Mouse (Mus musculus) layer of hippocampus, adult 2 months (tissue): Measurements from ENCODE around the gene Ptpdc1. TPM values are rescaled to one million over a fixed set of nuclear protein-coding genes. Genes with fewer than 3 reads are reported as not detected.

Source experiments
- DNase-seq, 2 experiments: peaks; one replicate each; pipeline ENCODE4 v3.0.0; 2022; ENCODE audit warnings: low spot score in 2 of 2
- H3K27ac ChIP-seq: fragments of 200-600 bp; 2 replicates; pipeline ENCODE4 v1.8.1; 2022
- H3K4me3 ChIP-seq: fragments of 200-600 bp; 2 replicates; pipeline ENCODE4 v1.8.1; 2022; ENCODE audit warnings: mild to moderate bottlenecking
- CTCF ChIP-seq: fragments of 200-600 bp; conservative IDR thresholded peaks from 2 replicates; pipeline ENCODE4 v1.8.1; 2022; ENCODE audit warnings: antibody characterized with exemption, mild to moderate bottlenecking, moderate library complexity
- total RNA-seq, 2 experiments: library from RNA; stranded (reverse); gene quantifications; 2 replicates each; pipeline ENCODE4 v1.2.3; 2021

Ptpdc1 gene
- total RNA-seq, 2 experiments from 2014 or later = 37.0 to 44.7 TPM

DNA sequence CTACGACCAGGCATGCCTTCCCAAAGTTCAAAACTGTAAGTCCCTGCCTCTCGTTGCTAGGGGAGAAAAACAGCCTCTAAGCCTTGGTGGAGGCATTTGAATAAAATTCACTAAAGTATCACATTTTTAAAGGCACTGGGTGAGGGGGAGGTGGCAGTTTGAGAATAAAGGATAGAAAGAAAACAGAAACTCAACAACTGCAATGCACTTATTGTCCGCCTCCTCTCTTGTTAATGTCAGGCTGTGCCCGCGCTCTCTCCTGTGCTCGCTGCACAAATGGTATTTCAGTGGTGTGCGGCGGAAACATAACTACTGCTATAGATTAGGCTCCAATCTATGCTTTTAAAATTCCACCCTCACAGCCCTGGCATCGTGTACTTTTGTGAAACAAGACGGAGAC is 31.4 kb downstream of the Ptpdc1 start:
- TF ChIP-seq CTCF = 0 out of 2 replicates have a peak, but pooled peaks have one; percentile 9
- Histone ChIP-seq H3K4me3 (no peak overlapping the region; the same call in 1 of the 2 replicates), H3K27ac (peak overlapping the region; percentile 89)
- DNase-seq = peak; percentile 25 to 57

DNA sequence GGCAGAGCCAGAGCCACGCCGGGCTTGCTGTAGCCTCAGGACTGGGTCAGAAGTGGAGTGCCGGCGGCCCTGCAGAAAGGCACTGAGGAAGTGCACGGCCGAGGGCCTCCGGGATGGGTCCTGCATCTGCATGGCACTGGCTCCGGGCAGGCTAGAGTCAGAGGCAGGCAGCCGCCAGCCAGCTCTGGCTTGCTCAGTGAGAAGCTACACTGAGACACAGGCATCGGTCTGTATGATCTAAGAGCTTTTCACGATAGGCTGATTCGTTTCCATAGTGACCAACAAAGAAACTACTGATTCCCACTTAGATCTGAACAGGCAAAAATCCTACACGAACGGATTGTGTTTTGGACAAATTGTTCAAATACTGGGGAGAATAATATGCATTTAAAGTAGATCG is 32.3 kb downstream of the Ptpdc1 start:
- Histone ChIP-seq H3K4me3 (peak overlapping the region; percentile 57), H3K27ac (peak overlapping the region; percentile 89)
- TF ChIP-seq CTCF = no peak
- peak; percentile 52 to 72 for DNase-seq

DNA sequence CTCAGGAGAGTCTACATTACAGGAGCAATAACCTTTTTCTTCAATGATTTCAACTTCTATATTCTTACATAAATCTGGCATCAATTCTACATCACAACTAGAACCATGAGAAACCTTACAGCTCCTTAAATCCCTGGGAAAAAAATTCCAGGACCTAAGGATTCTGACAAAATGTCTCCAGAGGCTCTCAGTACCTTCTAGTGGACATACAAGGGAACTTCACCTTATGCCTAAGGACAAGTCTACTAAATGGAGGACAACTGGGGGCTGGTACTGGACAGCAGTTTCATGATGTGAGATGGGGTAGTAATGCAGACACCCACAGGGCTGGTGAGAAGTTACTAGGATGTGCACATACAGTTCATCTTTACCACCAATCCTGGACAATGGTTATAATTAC is 34.7 kb downstream of the Ptpdc1 start:
- DNase-seq = no peak
- peak; percentile 58 for TF ChIP-seq CTCF
- H3K27ac ChIP-seq = no peak overlapping the region
- H3K4me3 ChIP-seq = no peak overlapping the region

DNA sequence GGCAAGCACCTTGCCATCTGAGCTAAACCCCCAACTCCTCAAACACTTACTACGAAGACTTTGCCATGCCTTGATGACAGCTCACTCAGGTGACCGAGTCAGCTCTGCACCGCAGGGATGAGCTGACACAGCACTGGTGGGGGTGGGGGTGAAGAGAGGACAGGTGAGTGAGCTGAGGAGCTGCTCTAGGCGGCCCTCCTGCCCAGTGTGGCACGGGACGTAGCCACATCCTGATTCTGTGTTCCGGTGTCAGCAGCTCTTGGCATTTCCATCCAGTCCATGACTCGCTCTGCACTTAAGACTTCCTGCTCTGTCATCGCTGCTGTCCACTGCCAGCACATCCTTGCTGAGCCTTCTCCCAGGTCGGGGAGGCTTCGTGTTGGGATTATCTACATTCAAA is 38.1 kb downstream of the Ptpdc1 start:
- no peak for TF ChIP-seq CTCF
- Histone ChIP-seq H3K4me3 (no peak overlapping the region), H3K27ac (no peak overlapping the region)
- no peak for DNase-seq

DNA sequence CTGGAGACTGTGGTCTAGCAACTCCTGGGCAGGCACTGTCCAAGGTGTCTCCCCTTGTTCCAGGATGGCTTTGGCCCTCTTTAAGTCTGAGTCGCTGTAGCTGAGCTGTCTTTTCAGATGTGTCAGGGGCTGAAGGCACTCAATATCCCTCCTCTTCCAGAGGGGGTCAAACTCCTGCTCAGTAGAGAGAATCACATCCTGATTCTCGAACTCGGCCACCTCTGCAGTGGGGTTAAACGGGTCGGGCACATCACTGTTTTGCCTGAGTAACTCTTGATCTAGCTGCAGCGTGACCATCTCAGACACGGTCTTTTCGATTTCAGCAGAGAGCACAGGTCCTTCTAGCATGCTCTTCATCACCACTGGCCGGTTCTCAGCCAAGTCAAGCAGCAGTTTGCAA is 39.0 kb downstream of the Ptpdc1 start:
- TF ChIP-seq CTCF = no peak
- Histone ChIP-seq H3K4me3 (no peak overlapping the region), H3K27ac (no peak overlapping the region)
- DNase-seq = no peak

DNA sequence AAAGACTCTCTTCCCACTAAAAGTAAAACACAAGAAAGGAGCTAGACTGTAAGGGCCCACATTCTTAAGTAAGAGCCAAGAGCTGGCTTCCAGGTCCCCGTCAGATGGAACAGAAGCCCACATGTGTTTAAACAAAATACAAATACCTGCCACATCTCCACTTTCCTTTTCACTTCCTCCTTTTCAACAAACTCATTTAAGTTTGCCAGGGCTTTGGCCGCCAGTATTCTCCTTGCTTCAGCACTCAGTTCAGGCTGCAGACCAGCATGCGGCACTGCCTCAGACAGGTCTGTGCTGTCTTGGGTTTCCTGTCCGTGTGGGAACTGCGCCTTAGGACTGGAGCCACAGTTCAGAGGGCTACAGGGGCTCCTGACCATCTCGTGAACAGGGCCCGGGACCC is 39.7 kb downstream of the Ptpdc1 start:
- Histone ChIP-seq H3K27ac (no peak overlapping the region), H3K4me3 (no peak overlapping the region)
- no peak for DNase-seq
- no peak for TF ChIP-seq CTCF

DNA sequence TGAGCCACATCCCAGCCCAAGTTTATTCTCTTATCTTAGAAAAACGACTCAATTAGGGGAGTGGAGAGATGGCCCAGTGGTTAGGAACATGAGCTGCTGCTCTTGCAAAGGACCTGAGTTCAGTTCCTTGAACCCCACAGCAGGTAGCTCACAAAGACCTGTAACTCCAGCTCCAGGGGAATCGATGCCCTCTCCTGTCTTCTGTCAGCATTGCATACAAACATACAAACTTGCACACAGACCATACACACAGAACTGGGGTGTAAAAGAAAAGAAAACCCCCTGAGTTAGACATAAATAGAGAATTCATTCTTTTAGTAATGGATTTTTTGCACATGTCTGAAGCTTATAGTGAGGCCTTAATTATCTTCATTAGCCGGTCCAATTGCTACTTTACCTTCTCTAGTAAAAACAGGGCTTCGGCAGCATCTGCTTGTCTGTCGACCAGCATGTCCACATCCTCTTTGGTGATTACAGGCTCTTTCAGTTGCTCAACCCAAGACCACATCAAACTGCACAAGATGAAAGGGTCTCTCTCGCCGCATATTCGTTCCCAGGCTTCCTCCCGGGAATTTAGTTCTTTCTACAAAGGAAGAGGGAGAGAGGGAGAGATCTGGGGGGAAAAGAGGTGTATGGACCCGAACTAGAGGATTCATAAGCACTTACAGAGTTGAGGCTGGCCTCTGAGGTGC is 42.6 kb downstream of the Ptpdc1 start:
- Histone ChIP-seq H3K4me3 (no peak overlapping the region), H3K27ac (no peak overlapping the region)
- DNase-seq = no peak
- TF ChIP-seq CTCF = peak; percentile 57

DNA sequence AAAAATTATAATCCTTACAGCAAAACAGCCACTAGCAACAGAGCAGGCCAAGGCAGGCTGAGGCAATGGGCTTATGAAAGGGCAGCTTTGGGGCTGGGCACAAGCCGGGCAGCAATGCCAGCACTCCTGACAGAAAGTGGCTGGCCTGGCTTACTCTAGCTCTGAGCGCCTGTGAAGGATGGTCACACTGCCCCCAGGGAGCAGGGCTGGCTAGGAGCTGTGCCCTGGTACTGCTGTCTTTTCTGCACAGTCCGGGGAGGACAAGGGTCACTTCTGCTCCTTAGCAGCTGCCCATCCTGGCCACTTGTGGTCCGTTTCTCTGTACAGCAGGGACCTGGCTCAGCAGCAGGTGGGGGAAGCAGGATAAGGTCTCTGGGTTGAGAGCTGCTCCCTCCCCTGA is 46.8 kb downstream of the Ptpdc1 start:
- TF ChIP-seq CTCF = no peak
- H3K4me3 ChIP-seq = no peak overlapping the region
- no peak overlapping the region; the same call in 1 of the 2 replicates for H3K27ac ChIP-seq
- no peak for DNase-seq

DNA sequence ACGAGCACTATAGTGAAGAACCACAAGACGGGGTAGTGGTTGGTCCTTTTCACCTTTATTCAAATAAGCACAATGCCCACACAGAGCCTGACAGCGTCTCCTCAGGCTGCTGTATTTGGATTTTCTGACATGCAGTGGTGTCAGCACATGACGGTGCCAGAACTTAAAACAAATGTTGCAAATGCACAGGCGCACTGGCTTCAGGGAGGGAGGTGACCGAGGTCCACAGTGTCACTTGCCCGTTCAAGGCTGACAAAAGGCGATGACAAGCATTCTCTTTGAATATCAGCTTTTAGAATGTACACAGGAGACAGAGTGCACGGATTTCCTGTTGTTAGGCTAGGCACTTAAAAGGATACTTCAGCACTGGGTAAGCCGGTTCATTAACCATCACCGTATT is 47.6 kb downstream of the Ptpdc1 start:
- no peak for TF ChIP-seq CTCF
- no peak overlapping the region for H3K4me3 ChIP-seq
- no peak for DNase-seq
- H3K27ac ChIP-seq = no peak overlapping the region

DNA sequence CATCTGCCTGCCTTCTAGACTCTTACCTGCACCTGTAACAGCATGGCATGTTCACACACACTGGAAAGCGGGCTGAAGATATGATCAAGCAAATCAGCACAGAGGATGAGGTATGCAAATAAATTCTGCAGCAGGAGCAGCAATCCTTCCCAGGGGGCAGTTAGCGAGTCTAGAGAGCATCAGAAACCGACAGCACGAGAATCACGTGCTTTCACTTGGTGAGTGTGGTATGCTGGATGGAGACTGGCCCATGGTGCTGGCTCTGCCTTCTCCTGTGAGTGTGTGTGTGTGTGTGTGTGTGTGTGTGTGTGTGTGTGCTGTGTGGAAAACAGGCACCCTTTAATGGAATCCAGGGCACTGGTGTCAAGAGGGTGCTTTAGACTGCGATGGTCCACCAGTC is 48.5 kb downstream of the Ptpdc1 start:
- DNase-seq = no peak

DNA sequence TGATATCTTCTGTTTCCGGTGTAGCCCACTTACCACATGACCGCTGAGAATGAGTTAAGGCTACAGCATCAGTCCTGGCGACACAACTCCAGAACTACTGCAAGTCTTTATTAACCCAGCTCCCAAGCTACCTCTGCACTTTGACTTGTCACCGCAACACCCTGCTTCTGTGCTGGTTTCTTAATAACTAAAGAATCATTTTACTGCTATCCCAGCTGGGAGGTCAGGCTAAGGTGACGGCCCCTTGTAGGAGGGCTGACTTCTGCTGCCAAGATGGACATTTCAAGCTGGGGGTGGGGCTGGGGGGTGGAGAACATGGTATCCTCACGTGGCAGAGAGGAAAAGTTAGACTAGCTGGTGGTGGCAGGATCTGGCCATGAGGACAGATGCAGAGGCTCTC is 50.7 kb downstream of the Ptpdc1 start:
- Histone ChIP-seq H3K27ac (no peak overlapping the region), H3K4me3 (no peak overlapping the region)
- no peak for TF ChIP-seq CTCF
- DNase-seq = no peak

More for the DNA sequence above, 48.5 kb downstream of the Ptpdc1 start:
- Histone ChIP-seq H3K27ac (no peak overlapping the region), H3K4me3 (no peak overlapping the region)
- no peak for TF ChIP-seq CTCF

DNA sequence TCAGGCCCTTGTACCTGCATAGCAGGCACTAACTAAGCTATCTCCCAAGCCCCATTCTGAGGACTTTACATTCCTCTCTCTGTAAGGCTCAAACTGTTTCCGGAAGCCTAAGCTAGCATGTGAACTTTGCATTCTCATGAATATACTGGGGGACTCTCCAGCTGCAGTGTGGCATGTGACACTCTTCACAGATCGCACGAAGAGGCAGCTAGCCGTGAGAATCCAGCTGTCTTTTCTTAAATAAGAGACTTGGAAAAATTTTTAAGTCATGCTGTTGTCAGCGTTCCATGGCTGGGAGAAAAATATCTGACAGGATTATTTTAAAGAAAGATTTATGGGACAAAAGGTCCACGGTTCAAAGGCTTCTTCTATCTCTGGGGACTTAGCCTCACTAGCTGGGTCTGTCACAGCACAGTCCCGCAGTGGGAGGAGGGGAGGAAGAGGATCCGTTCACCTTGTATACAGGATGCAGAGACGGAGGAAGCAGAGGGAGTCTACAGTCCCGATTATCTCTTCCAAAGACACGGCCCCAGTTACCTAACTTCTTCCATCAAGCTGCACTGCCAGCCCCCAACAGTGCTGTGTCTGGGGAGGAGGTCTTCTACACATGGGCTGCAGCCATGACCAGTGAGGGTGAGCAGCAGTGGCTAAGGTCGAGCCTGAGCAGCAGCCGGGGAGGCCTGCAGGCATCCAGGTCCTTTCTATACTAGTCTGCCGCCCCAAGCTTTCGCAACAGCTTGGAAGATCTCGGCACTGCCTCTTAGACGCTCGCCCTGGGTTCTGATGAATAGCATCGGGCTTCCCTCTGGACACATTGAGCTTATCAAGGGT is 51.7 kb downstream of the Ptpdc1 start:
- TF ChIP-seq CTCF = no peak
- no peak for DNase-seq
- no peak overlapping the region for H3K4me3 ChIP-seq
- H3K27ac ChIP-seq = no peak overlapping the region

DNA sequence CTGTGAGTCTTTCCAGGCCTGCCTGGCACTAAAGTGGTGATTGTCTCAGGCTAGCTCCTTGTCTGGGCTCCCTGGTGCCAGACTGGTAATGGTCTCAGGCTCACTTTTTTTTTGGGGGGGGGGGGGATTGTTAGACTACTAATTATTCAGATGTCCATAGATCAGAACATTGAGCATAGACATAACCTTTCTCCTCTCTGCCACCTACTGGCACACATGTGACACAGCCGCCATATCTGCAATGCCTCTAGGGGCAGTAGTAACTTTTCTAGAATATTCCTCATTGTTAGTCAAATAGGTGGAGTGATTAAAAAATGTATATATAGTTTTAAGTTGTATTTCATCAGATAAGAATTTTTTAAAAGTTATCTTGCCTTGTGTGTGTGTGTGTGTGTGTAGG is 53.3 kb downstream of the Ptpdc1 start:
- Histone ChIP-seq H3K27ac (no peak overlapping the region), H3K4me3 (no peak overlapping the region)
- peak in 1 of 2 experiments; percentile 57 for DNase-seq
- TF ChIP-seq CTCF = peak; percentile 85

DNA sequence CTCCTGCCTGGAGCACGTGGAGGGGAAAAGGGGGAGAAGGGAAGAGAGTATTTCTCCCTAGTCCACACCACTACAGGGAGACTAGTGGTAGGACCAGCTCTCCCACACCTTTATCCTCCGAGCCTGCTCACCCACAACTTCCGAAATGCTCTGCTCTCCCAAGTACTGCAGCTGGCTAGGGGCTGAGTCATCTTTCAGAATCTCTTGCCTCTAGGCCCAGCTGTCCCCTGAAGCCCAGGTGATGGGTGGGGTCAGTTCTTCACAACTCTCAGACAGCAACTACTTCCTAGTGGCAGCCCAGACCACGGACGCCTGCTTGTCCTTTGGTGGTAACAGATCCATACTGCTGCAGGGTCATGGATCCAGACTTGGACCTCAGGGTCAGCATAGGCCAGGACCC is 54.2 kb downstream of the Ptpdc1 start:
- no peak overlapping the region for H3K4me3 ChIP-seq
- H3K27ac ChIP-seq = no peak overlapping the region
- no peak for DNase-seq
- no peak for TF ChIP-seq CTCF
